Mouse (Mus musculus) kidney, postnatal 4 days (tissue): ENCODE results near the gene Prkag2.
A peak's percentile ranks its signal among the peaks of the same experiment; 100 is the strongest.
"Not testable (repeated sequence)": the region's sequence is repeated elsewhere in the genome, so short reads cannot be mapped to it uniquely, and the experiment has no call there.

ENCODE experiments used
- DNase-seq, 2 experiments: peaks; one replicate each; pipeline ENCODE4 v3.0.0; 2021; ENCODE audit warnings: mixed read lengths in 2 of 2

Gene Prkag2

GRCm38 (mm10) chr5:24863804-24864203 is 236.6 kb downstream of the Prkag2 start:
- no peak for DNase-seq

GRCm38 (mm10) chr5:24861449-24861930 is 239.0 kb downstream of the Prkag2 start:
- no peak for DNase-seq

GRCm38 (mm10) chr5:24860635-24861448 is 239.6 kb downstream of the Prkag2 start:
- DNase-seq, result peak; percentile 12 to 24

GRCm38 (mm10) chr5:24859771-24860540 is 240.5 kb downstream of the Prkag2 start:
- DNase-seq, result no peak

GRCm38 (mm10) chr5:24854827-24855600 is 245.4 kb downstream of the Prkag2 start:
- DNase-seq, result no peak

GRCm38 (mm10) chr5:24854256-24854655 is 246.2 kb downstream of the Prkag2 start:
- DNase-seq, result no peak

GRCm38 (mm10) chr5:24848261-24848660 is 252.2 kb downstream of the Prkag2 start:
- DNase-seq, result not testable (repeated sequence)

- no peak for DNase-seq
Measured at GRCm38 (mm10) chr5:24843841-24844240, 256.6 kb downstream of the Prkag2 start.

- no peak for DNase-seq
Measured at GRCm38 (mm10) chr5:24843103-24843475, 257.4 kb downstream of the Prkag2 start.

GRCm38 (mm10) chr5:24842274-24843102 is 258.0 kb downstream of the Prkag2 start, which contains the start of gene Rheb:
Gene Rheb (minus strand): TSS chr5:24842624.
- peak; percentile 98 to 99 for DNase-seq

GRCm38 (mm10) chr5:24841662-24842273 is 258.7 kb downstream of the Prkag2 start:
- no peak for DNase-seq

GRCm38 (mm10) chr5:24840975-24841431 is 259.4 kb downstream of the Prkag2 start:
- peak in 1 of 2 experiments; percentile 26 for DNase-seq

- no peak for DNase-seq
Measured at GRCm38 (mm10) chr5:24834491-24834890, 266.0 kb downstream of the Prkag2 start.

GRCm38 (mm10) chr5:24831912-24832311 is 268.5 kb downstream of the Prkag2 start:
- DNase-seq, result no peak

GRCm38 (mm10) chr5:24828446-24828845 is 272.0 kb downstream of the Prkag2 start:
- DNase-seq, result no peak

- no peak for DNase-seq
Measured at GRCm38 (mm10) chr5:24827173-24827572, 273.3 kb downstream of the Prkag2 start.

- no peak for DNase-seq
Measured at GRCm38 (mm10) chr5:24826056-24826770, 274.2 kb downstream of the Prkag2 start.

GRCm38 (mm10) chr5:24825365-24826055 is 274.9 kb downstream of the Prkag2 start:
- DNase-seq, result peak; percentile 28 to 51

GRCm38 (mm10) chr5:24823864-24824405 is 276.5 kb downstream of the Prkag2 start:
- no peak for DNase-seq

GRCm38 (mm10) chr5:24822781-24823180 is 277.7 kb downstream of the Prkag2 start:
- DNase-seq, result no peak
